Mouse (Mus musculus) retina, postnatal 1 day (tissue): Measurements from ENCODE around the gene Cdkl3.

ENCODE experiments used
- DNase-seq: peaks from one replicate; pipeline ENCODE4 v3.0.0-alpha.2; 2012

Cdkl3 gene

GRCm38 (mm10) chr11:52018217-52018616 lies 14.2 kb downstream of the Cdkl3 start:
- DNase-seq: no peak

- DNase-seq: no peak
These were observed 28.3 kb downstream of the Cdkl3 start for GRCm38 (mm10) chr11:52032356-52032755.

GRCm38 (mm10) chr11:52033953-52034352 lies 29.9 kb downstream of the Cdkl3 start:
- DNase-seq: no peak

- no peak for DNase-seq
These were observed 31.9 kb downstream of the Cdkl3 start for GRCm38 (mm10) chr11:52035905-52036304.

GRCm38 (mm10) chr11:52037659-52038058 lies 33.6 kb downstream of the Cdkl3 start:
- DNase-seq: peak; percentile 15

- DNase-seq: no peak
These were observed 39.2 kb downstream of the Cdkl3 start for GRCm38 (mm10) chr11:52043224-52043623.

GRCm38 (mm10) chr11:52044156-52044555 lies 40.1 kb downstream of the Cdkl3 start:
- DNase-seq: no peak

GRCm38 (mm10) chr11:52046446-52047165 lies 42.6 kb downstream of the Cdkl3 start:
- no peak for DNase-seq

GRCm38 (mm10) chr11:52053371-52053770 lies 49.4 kb downstream of the Cdkl3 start:
- DNase-seq: no peak

GRCm38 (mm10) chr11:52054728-52055127 lies 50.7 kb downstream of the Cdkl3 start:
- no peak for DNase-seq

GRCm38 (mm10) chr11:52056198-52056597 lies 52.2 kb downstream of the Cdkl3 start:
- DNase-seq: no peak

- no peak for DNase-seq
These were observed 55.0 kb downstream of the Cdkl3 start for GRCm38 (mm10) chr11:52059001-52059400.

- DNase-seq: no peak
These were observed 56.3 kb downstream of the Cdkl3 start for GRCm38 (mm10) chr11:52060315-52060714.

- no peak for DNase-seq
These were observed 58.4 kb downstream of the Cdkl3 start for GRCm38 (mm10) chr11:52062406-52062805.

- DNase-seq: peak; percentile 17
These were observed 60.4 kb downstream of the Cdkl3 start for GRCm38 (mm10) chr11:52064398-52064797.

- no peak for DNase-seq
These were observed 61.8 kb downstream of the Cdkl3 start for GRCm38 (mm10) chr11:52065841-52066240.

GRCm38 (mm10) chr11:52071768-52072167 lies 67.7 kb downstream of the Cdkl3 start:
- DNase-seq: no peak

GRCm38 (mm10) chr11:52073528-52074170 lies 69.6 kb downstream of the Cdkl3 start:
- no peak for DNase-seq

GRCm38 (mm10) chr11:52074626-52075470 lies 70.8 kb downstream of the Cdkl3 start:
- DNase-seq: no peak

- peak; percentile 33 for DNase-seq
These were observed 72.0 kb downstream of the Cdkl3 start for GRCm38 (mm10) chr11:52075794-52076633.

- DNase-seq: no peak
These were observed 72.8 kb downstream of the Cdkl3 start for GRCm38 (mm10) chr11:52076742-52077352.

- DNase-seq: peak; percentile 18
These were observed 73.9 kb downstream of the Cdkl3 start for GRCm38 (mm10) chr11:52077939-52078338.
